Mouse (Mus musculus) thymus, adult 2 months (tissue): ENCODE results near the gene Gm12830.

ENCODE experiments used
- CTCF ChIP-seq: fragments of 200-500 bp; IDR thresholded peaks from 2 replicates; pipeline ENCODE4 v1.5.1; 2012; ENCODE audit warnings: mild to moderate bottlenecking, control low read depth, low read length, moderate library complexity, borderline replicate concordance; ENCODE audit not compliant: control insufficient read depth, poor library complexity, insufficient read depth; ENCODE audit errors: extremely low read depth
- POLR2A ChIP-seq: fragments of 200-500 bp; IDR thresholded peaks from 2 replicates; pipeline ENCODE4 v1.6.1; 2012; ENCODE audit warnings: mild to moderate bottlenecking, low read length, control low read depth, moderate library complexity; ENCODE audit not compliant: control insufficient read depth, poor library complexity, insufficient read depth; ENCODE audit errors: extremely low read depth

DNA sequence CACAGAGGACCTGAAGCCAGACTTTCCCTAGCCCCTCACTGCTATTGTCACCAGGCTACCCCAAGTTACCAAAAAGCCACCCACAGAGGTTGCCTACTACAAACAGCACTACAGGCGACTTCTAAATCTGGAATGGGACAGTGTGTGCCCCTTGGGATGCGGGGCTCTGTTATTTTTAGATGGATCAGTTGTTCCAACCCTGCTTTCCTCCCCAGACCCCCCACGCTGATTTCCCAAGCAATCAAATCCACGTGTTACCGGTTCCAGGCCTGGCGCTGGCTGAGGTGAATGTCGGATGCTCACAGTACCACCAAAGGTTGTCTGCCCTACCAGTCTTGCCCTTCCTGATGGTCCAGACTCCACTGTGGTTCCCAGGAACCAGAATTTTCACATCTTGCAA is 38.7 kb upstream of the Gm12830 start:
- TF ChIP-seq CTCF (no peak), POLR2A (no peak)
